Mouse (Mus musculus): ENCODE results near the gene Rbm10. TPM values are rescaled to one million over a fixed set of nuclear protein-coding genes. Genes with fewer than 3 reads are reported as not detected.

The Rbm10 gene
- polyA plus RNA-seq, 1 experiment from 2014 or later = 72.7 TPM

Other genes with a start within 250 kb of the Rbm10 start
- 6.8 and 8.0 TPM in 2 replicates for gene Jade3, start 191.8 kb upstream of the Rbm10 start, polyA plus RNA-seq (2015; fragmentation: Nextera tagmentation; extraction: Ambion mirVana)
- gene Rgn, start 67.7 kb upstream of the Rbm10 start, polyA plus RNA-seq (2015; fragmentation: Nextera tagmentation; extraction: Ambion mirVana) = 0.75 and 1.1 TPM in 2 replicates
- 207 and 219 TPM in 2 replicates for gene Ndufb11, start 116 bp downstream of the Rbm10 start, polyA plus RNA-seq (2015; fragmentation: Nextera tagmentation; extraction: Ambion mirVana)
- gene Uba1, start 40.8 kb downstream of the Rbm10 start, polyA plus RNA-seq (2015; fragmentation: Nextera tagmentation; extraction: Ambion mirVana) = 206 and 220 TPM in 2 replicates
- 111 and 116 TPM in 2 replicates for gene Cdk16, start 70.5 kb downstream of the Rbm10 start, polyA plus RNA-seq (2015; fragmentation: Nextera tagmentation; extraction: Ambion mirVana)
- gene Usp11, start 86.4 kb downstream of the Rbm10 start, polyA plus RNA-seq (2015; fragmentation: Nextera tagmentation; extraction: Ambion mirVana) = 56.9 and 60.7 TPM in 2 replicates
- 116 and 119 TPM in 2 replicates for gene Araf, start 180.3 kb downstream of the Rbm10 start, polyA plus RNA-seq (2015; fragmentation: Nextera tagmentation; extraction: Ambion mirVana)